Mouse (Mus musculus) spleen, postnatal 10 days (tissue): ENCODE data around the gene Lypd5.
"Not testable (repeated sequence)": the region's sequence is repeated elsewhere in the genome, so short reads cannot be mapped to it uniquely, and the experiment has no call there.

Source experiments
- DNase-seq, 2 experiments: peaks; one replicate each; pipeline ENCODE4 v3.0.0; 2021 to 2022; ENCODE audit warnings: low spot score in 2 of 2

The Lypd5 gene

DNA sequence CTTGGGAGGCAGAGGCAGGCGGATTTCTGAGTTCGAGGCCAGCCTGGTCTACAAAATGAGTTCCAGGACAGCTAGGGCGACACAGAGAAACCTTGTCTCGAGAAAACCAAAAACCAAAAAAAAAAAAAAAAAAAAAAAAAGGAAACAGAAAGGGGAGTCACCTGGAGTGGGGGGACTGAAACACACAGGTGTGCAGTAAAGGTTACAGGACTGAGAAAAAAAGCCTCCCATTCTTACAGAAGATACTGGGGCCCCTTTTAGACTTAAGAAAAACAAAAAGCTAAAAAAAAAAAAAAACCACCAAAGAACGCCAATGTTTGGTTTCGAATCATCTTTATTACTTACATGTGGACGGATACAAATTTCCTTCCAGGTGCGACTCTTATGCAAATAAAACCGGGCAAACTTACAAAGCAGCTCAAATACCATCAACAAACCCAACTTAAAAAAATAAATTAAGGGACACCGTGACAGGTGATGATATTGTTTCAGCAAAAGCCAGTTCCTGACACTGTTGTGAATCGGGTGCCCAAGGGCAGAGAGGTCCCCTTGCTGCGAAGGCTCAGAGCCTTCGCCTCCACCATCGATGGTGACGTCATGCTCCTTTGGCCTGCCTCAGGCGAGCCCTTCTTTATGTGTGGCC is 33.9 kb downstream of the Lypd5 start:
- no peak for DNase-seq

DNA sequence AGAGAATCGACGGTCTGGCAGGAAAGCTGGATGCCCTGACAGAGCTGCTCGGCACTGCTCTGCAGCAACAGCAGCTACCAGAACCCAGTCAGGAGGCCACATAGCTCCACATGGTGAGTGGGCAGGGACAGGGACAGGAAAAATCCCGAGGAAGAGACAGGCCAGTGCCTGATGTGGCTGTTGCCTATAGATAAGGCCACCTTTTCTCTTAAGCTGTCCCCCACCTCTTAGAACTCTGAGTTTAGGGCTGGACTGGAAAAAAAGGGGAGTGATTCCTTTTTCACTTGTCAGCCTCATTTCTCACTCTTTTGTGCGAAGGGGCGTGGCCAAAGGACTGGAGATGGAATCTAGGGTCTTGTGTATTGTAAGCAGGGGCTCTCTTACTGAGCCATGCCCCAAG is 35.1 kb downstream of the Lypd5 start:
- DNase-seq, result no peak

DNA sequence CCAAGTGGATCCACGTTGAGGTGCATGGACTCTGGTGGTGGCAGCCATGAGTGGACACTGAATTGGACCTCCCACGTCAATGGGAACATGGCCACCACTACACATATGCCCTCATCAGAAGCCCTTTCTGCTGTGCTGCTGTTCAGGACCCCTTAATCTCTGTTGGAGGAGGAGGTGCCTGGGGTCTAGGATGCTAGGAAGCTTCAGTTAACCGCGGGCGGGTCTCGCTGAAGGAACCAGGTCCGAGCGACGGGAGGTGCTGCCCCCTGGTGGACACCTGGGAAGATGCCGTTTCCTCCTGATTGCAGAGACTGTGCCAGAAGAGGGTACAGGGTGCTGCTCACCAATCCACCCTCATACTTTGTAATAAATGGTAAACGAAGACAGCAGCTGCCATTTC is 35.8 kb downstream of the Lypd5 start:
- DNase-seq, result peak; percentile 84 to 90

DNA sequence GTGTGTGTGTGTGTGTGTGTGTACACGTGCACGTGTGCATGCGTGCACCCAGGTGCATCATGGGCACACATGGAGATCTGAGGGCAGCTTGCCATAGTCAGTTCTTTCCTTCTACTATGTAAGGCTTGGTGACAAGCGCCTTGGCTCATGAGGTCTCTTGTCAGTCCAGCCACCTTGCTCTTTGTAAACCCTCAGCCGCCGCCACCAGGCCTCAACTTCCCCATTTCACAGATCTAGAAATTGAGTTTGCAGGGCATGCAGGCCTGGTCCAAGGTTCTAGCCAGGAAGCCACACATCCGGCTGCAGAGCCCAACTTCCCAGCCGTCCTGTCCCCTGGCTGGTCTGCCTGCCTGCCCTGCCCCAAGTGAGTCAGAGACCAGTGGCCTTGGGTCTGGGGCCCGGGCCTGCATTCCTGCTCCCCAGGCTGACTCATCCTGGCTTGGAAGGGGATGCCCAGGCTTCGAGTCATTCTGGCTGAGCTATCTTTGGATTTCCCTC is 38.1 kb downstream of the Lypd5 start:
- DNase-seq, result no peak

- DNase-seq, result no peak
These were observed 40.7 kb downstream of the Lypd5 start for GRCm38 (mm10) chr7:24389516-24390187.

DNA sequence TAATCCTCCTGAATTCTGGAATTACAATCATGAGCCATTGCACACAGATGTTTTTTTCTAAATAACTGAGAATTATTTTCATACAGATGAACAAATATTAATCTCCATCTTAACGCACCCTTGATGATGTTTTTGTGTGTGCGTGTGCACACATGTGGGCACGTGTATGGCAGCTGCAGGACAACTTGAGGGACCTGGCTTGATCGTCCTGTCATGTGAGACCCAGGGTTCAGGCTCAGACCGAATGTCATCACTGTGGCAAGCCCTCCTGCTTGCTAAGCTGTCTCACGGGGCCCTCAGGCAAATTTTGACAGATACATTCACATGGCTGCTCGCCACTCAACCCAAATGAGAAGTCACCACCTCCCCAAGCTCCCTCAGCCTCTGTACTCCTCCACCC is 41.5 kb downstream of the Lypd5 start:
- DNase-seq, result no peak

- no peak for DNase-seq
These were observed 42.1 kb downstream of the Lypd5 start for GRCm38 (mm10) chr7:24391077-24391476.

GRCm38 (mm10) chr7:24391687-24392086 is 42.7 kb downstream of the Lypd5 start:
- DNase-seq, result no peak

- no peak for DNase-seq
These were observed 45.1 kb downstream of the Lypd5 start for GRCm38 (mm10) chr7:24394054-24394453.

DNA sequence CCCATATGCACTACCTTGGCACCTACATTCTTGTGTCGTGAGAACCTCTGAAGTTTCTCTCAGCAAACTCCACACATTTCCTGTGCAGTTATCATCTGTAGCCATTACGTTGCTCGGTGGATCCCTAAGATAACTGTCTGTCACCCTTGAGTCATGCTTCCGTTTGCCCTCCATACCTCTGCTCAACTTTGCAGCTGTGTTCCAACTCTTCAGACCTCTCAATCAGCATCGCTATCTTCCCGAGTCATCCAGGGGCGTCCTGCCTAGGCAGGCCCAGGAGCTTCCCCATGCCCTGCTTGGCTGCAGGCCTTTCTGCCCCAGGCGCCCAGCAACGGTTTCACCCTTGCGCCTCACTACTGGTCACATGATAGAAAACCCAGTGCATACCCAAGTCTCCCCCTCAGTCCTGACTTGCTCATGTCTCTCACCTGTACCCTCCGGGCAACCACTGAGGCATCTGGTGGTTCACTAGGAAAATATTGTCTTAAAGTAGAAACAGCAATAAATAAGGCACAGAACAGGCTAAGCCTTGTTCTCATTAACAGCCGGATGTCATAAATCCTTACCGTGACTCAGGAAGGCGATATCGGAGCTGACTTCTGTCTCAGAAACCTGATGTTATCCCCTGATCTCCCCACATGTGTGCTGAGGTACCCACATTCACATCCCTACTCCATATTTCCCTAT is 45.6 kb downstream of the Lypd5 start:
- no peak for DNase-seq

DNA sequence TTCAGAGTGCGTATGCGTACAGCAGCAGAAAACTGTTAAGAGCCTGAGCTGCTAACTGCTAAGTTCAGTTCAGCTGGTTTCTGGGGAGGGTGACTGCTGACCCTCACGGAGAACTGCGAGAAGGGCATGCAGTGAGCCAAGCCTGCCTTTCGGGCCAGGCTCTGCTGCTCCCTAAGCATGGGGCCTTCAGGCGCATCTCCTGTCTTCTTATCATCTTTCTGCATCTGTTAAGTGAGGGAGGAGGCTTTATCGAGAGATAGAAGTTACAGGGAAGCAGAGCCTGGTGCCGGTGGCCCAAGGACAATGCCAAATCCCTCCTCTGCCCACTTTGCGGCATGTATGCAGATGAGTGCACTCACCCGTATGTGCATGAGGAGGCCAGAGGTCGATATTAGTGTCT is 47.8 kb downstream of the Lypd5 start:
- DNase-seq, result peak in 1 of 2 experiments; percentile 44

GRCm38 (mm10) chr7:24398364-24398913 is 49.4 kb downstream of the Lypd5 start:
- no peak for DNase-seq

DNA sequence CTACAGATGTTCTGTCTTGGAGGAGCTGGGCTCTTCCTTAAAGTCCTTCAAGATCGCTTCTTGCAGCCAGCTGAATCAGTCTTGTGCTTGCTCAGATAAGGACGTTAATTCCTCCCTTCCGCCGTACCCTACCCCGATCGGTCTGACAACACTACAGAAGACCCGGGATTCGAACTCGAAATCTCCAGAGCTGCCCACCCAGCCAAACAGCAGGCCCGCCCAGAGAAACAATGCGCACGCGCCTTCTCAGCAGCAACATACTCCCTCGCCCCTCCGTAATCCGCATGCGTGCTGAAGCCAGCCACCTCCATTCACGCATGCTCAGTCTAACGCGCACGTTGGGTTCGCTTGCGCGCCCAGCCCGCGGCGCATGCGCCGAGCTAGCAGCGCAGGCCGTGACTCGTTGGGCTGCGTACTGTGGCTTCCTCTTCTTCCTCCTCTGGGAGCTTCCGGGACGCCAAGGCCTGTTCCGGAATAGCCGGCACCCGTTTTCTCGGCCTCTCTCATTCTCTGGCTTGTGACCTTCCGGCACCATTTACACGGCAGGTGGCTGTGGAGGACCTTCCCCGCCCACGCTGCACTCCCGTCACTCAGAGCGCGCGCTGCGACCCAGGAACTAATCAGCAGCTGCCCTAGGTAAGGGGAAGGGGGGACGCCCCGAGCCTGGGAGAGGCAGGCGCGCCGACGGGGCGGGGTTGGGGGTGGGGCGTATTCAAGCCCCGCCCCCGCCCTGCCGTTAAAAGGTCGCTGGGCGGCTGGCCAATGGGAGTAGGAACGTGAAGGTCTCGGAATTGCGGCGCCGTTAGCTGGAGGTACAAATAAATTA is 50.5 kb downstream of the Lypd5 start, which contains the start of gene Smg9:
Gene Smg9 (plus strand): TSS at position 364 of the 826 bp plus-strand sequence.
- DNase-seq, result peak; percentile 90 to 97

DNA sequence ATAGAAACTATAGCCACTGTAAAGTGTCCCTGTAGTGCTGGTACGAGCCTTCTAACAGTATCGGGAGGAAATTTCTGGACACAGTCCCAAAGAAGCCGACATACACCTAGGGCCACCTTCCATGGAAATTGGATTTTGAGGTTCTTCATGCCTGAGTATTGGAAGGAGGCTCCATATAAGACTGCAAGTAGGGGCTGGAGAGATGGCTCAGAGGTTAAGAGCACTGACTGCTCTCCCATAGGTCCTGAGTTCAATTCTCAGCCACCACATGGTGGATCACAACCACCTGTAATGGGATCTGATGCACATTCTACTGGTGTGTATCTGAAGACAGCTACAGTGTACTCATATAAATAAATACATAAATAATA is 51.1 kb downstream of the Lypd5 start:
- no peak for DNase-seq

DNA sequence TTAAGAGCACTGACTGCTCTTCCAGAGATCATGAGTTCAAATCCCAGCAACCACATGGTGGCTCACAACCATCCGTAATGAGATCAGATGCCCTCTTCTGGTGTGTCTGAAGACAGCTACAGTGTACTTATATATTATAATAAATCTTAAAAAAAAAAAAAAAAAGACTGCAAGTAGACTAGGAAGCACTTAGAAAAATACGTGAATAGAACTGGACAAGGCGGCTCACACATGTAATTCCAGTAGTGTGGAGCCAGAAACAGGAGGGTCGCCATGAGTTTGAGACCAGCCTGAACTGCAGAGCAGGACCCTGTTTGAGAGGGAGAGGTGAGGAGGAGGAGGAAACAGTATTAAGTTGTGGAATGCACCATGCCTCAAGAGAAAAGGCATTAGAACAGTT is 51.5 kb downstream of the Lypd5 start:
- not testable (repeated sequence) for DNase-seq

- no peak for DNase-seq
These were observed 53.9 kb downstream of the Lypd5 start for GRCm38 (mm10) chr7:24402851-24403250.
